28 mouse cellular contexts compared by ENCODE assay signal in the genomic region with DNA sequence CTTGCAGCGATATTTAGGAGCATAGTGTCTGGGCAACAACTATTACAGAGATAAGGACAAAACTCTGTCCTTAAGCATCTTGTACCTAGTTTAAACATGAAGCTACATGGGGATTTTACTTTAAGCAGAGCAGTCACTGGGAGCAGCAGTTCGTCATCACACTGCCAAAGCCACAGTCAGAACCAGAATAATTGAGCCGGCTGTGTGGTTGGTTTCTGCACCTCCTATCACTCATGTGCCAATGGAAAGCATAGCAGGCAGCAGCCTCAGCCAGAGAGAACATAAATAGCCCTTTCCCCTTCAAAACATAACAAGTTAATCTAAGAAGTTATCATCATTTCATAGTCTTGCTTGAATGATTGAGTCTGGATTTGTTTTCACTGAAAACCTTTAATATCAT.
DNase-seq lines count a peak whose midpoint lies in the region; ATAC-seq and TF ChIP-seq lines count a peak whose summit lies in the region.
"Had no signal": no experiment of that assay in that cellular context is flagged by ENCODE, and none has a peak within 500 bp of the region (broad histone marks: within the 10 kb centered on the region; RNA-seq: fewer than 3 reads in every experiment).

No protein-coding gene starts in this region.

- H3K9ac ChIP-seq in forebrain, embryonic 14.5 days (ENCODE audit: low read length), result no peak overlapping the region
- no peak overlapping the region for H3K9ac ChIP-seq in forebrain, embryonic 11.5 days (ENCODE audit: low read length)
- H3K9ac ChIP-seq in hindbrain, embryonic 13.5 days, result no peak overlapping the region
- H3K9ac ChIP-seq in hindbrain, embryonic 14.5 days, result no peak overlapping the region
- H3K9ac ChIP-seq: liver, embryonic 14.5 days; midbrain, embryonic 13.5 days; neural tube, embryonic 13.5 days had no signal

- no peak for TF ChIP-seq CTCF in cerebellum, adult 2 months (IDR thresholded peaks at IDR 0.05; ENCODE audit: borderline replicate concordance, insufficient read depth, low read depth, low read length)

- DNase-seq in cerebellum, adult 2 months, result peak; percentile 25 to 57
- DNase-seq in cerebellum, adult 8-10 months, result no peak
- DNase-seq in forebrain, embryonic 14.5 days (ENCODE audit: low spot score), result no peak
- DNase-seq in forebrain, embryonic 11.5 days (ENCODE audit: low spot score), result no peak
- DNase-seq in hindbrain, embryonic 14.5 days (ENCODE audit: low spot score), result no peak
- DNase-seq in cerebellum, postnatal 36 days, result peak; percentile 11 to 40
- DNase-seq: adrenal gland, postnatal 25 days; gastrocnemius, postnatal 25 days; heart, adult 11 months; kidney, adult 9 months; kidney, postnatal 14 days; liver; lung, adult 2 months; lung, postnatal 10 days; right cerebral cortex, postnatal 4 days; thymus, adult 2 months; thymus, postnatal 36 days had no signal

- H3K4me3 ChIP-seq in cerebellum, adult 2 months (replicated peaks; ENCODE audit: insufficient read depth, low read depth, low read length), result no peak overlapping the region
- H3K4me3 ChIP-seq in forebrain, embryonic 14.5 days (ENCODE audit: low read depth, low read length), result no peak overlapping the region
- H3K4me3 ChIP-seq in forebrain, embryonic 11.5 days (ENCODE audit: low read depth, low read length), result no peak overlapping the region
- no peak overlapping the region for H3K4me3 ChIP-seq in hindbrain, embryonic 13.5 days
- no peak overlapping the region for H3K4me3 ChIP-seq in hindbrain, embryonic 14.5 days (replicated peaks; ENCODE audit: low read length)
- H3K4me3 ChIP-seq: hindbrain, embryonic 10.5 days; midbrain, embryonic 13.5 days; neural tube, embryonic 13.5 days had no signal

- H3K4me1 ChIP-seq in cerebellum, adult 2 months (ENCODE audit: control insufficient read depth, insufficient read depth, low read length), result no peaks in the 10 kb centered on the region; the same call in 1 of the 2 replicates
- no peaks in the 10 kb centered on the region for H3K4me1 ChIP-seq in forebrain, embryonic 14.5 days (ENCODE audit: control insufficient read depth, insufficient read depth, low read length)
- H3K4me1 ChIP-seq in forebrain, embryonic 11.5 days (replicated peaks; ENCODE audit: control insufficient read depth, insufficient read depth, low read length), result no peaks in the 10 kb centered on the region
- H3K4me1 ChIP-seq in hindbrain, embryonic 13.5 days (replicated peaks), result no peaks in the 10 kb centered on the region
- no peaks in the 10 kb centered on the region for H3K4me1 ChIP-seq in hindbrain, embryonic 14.5 days (replicated peaks; ENCODE audit: control insufficient read depth, insufficient read depth, low read length)
- H3K4me1 ChIP-seq: hindbrain, embryonic 10.5 days; midbrain, embryonic 13.5 days; neural tube, embryonic 13.5 days had no signal

- no peaks in the 10 kb centered on the region for H3K36me3 ChIP-seq in forebrain, embryonic 14.5 days (ENCODE audit: control insufficient read depth, insufficient read depth, low read length)
- H3K36me3 ChIP-seq in forebrain, embryonic 11.5 days (ENCODE audit: control insufficient read depth, insufficient read depth, low read length), result no peaks in the 10 kb centered on the region
- no peaks in the 10 kb centered on the region for H3K36me3 ChIP-seq in hindbrain, embryonic 13.5 days
- H3K36me3 ChIP-seq in hindbrain, embryonic 14.5 days (replicated peaks; ENCODE audit: control insufficient read depth, insufficient read depth), result no peaks in the 10 kb centered on the region
- H3K36me3 ChIP-seq: G1E; hindbrain, embryonic 10.5 days; midbrain, embryonic 13.5 days; neural tube, embryonic 13.5 days had no signal

- no peak for TF ChIP-seq POLR2A in cerebellum, adult 2 months (IDR thresholded peaks at IDR 0.05; ENCODE audit: borderline replicate concordance, insufficient read depth, low read length)

- 31% methylated on average over 3 of the region's 3 CpGs for WGBS in cerebellum, adult 2 months
- 74% methylated on average over 3 of the region's 3 CpGs for WGBS in forebrain, embryonic 14.5 days
- WGBS in forebrain, embryonic 11.5 days, result 83% methylated on average over 3 of the region's 3 CpGs
- 71% methylated on average over 3 of the region's 3 CpGs for WGBS in hindbrain, embryonic 13.5 days
- 64% methylated on average over 3 of the region's 3 CpGs for WGBS in hindbrain, embryonic 14.5 days

- H3K27ac ChIP-seq in cerebellum, adult 2 months (ENCODE audit: insufficient read depth, low read length), result no peak overlapping the region
- H3K27ac ChIP-seq in forebrain, embryonic 14.5 days (ENCODE audit: low read depth, low read length), result 0 out of 2 replicates have a peak overlapping the region, but pooled peaks have one; percentile 14
- H3K27ac ChIP-seq in forebrain, embryonic 11.5 days (ENCODE audit: low read depth, low read length), result no peak overlapping the region
- peak overlapping the region; percentile 18; the same call in 1 of the 2 replicates for H3K27ac ChIP-seq in hindbrain, embryonic 13.5 days
- no peak overlapping the region for H3K27ac ChIP-seq in hindbrain, embryonic 14.5 days
- H3K27ac ChIP-seq: hindbrain, embryonic 10.5 days; liver, embryonic 14.5 days; macrophage; midbrain, embryonic 13.5 days; neural tube, embryonic 13.5 days; stomach, postnatal 0 days had no signal

- no peaks in the 10 kb centered on the region for H3K27me3 ChIP-seq in cerebellum, adult 2 months (ENCODE audit: control insufficient read depth, insufficient read depth, low read length)
- H3K27me3 ChIP-seq in forebrain, embryonic 14.5 days (replicated peaks; ENCODE audit: control insufficient read depth, insufficient read depth, low read length), result no peaks in the 10 kb centered on the region
- H3K27me3 ChIP-seq in forebrain, embryonic 11.5 days (ENCODE audit: control insufficient read depth, insufficient read depth, low read length), result no peaks in the 10 kb centered on the region
- no peaks in the 10 kb centered on the region for H3K27me3 ChIP-seq in hindbrain, embryonic 13.5 days
- no peaks in the 10 kb centered on the region for H3K27me3 ChIP-seq in hindbrain, embryonic 14.5 days (ENCODE audit: control insufficient read depth, insufficient read depth, low read length)
- H3K27me3 ChIP-seq: midbrain, embryonic 13.5 days; neural tube, embryonic 13.5 days had no signal

- no peak for ATAC-seq in forebrain, embryonic 14.5 days
- ATAC-seq in forebrain, embryonic 11.5 days (replicated peaks; ENCODE audit: low FRiP score), result no peak
- ATAC-seq in hindbrain, embryonic 13.5 days (ENCODE audit: low FRiP score), result no peak
- no peak for ATAC-seq in hindbrain, embryonic 14.5 days (ENCODE audit: low FRiP score)
- ATAC-seq: intestine, postnatal 0 days; midbrain, embryonic 13.5 days; Patski had no signal

- H3K4me2 ChIP-seq in forebrain, embryonic 14.5 days (ENCODE audit: low read length), result no peak overlapping the region
- H3K4me2 ChIP-seq in forebrain, embryonic 11.5 days (ENCODE audit: low read depth, low read length, severe bottlenecking), result no peak overlapping the region
- no peak overlapping the region for H3K4me2 ChIP-seq in hindbrain, embryonic 13.5 days
- H3K4me2 ChIP-seq in hindbrain, embryonic 14.5 days (replicated peaks), result no peak overlapping the region
- H3K4me2 ChIP-seq: heart, embryonic 11.5 days; midbrain, embryonic 13.5 days; neural tube, embryonic 13.5 days had no signal

- no peaks in the 10 kb centered on the region for H3K9me3 ChIP-seq in forebrain, embryonic 14.5 days (replicated peaks; ENCODE audit: control insufficient read depth, low read length)
- H3K9me3 ChIP-seq in forebrain, embryonic 11.5 days (ENCODE audit: control insufficient read depth, low read length), result no peaks in the 10 kb centered on the region
- H3K9me3 ChIP-seq in hindbrain, embryonic 13.5 days, result no peaks in the 10 kb centered on the region
- H3K9me3 ChIP-seq in hindbrain, embryonic 14.5 days (ENCODE audit: control insufficient read depth, low read length), result no peaks in the 10 kb centered on the region
- H3K9me3 ChIP-seq: hindbrain, embryonic 10.5 days; midbrain, embryonic 13.5 days; neural tube, embryonic 13.5 days had no signal

Comparison
In these comparisons a context has a peak if more than half of its experiments do, and no peak if none do; other contexts are left out.
1. DNase-seq: peak in cerebellum, adult 2 months (2 of 2) and cerebellum, postnatal 36 days (2 of 2); none in cerebellum, adult 8-10 months (single experiment), forebrain, embryonic 14.5 days (single experiment), forebrain, embryonic 11.5 days (single experiment) and hindbrain, embryonic 14.5 days (single experiment).
2. H3K27ac ChIP-seq: peak in forebrain, embryonic 14.5 days (single experiment) and hindbrain, embryonic 13.5 days (single experiment); none in cerebellum, adult 2 months (single experiment), forebrain, embryonic 11.5 days (single experiment) and hindbrain, embryonic 14.5 days (single experiment).